In genomic region chr13:51261619-51262018, GRCm38 (mm10) we compare ENCODE assay signal across 10 mouse cellular contexts.
DNase-seq lines count a peak whose midpoint lies in the region; ATAC-seq lines count a peak whose summit lies in the region.
"Had no signal": no experiment of that assay in that cellular context is flagged by ENCODE, and none has a peak within 500 bp of the region (broad histone marks: within the 10 kb centered on the region; RNA-seq: fewer than 3 reads in every experiment).

No protein-coding gene starts in this region.

- ATAC-seq in cerebellum, adult (ENCODE audit: insufficient number of reproducible peaks, low FRiP score, low TSS enrichment): no peak
- ATAC-seq: Patski had no signal

- peak; percentile 23 for DNase-seq in embryo, embryonic 10 days (ENCODE audit: low spot score)
- DNase-seq in embryo, embryonic 9.5 days (ENCODE audit: extremely low spot score): no peak
- DNase-seq in kidney, postnatal 10 days: peak; percentile 14
- DNase-seq in kidney, adult 9 months: no peak
- peak; percentile 38 to 42 for DNase-seq in left cerebral cortex, adult 18-20 months (ENCODE audit: low spot score in 2 of 2)
- peak; percentile 56 to 61 for DNase-seq in right cerebral cortex, adult 2 months (ENCODE audit: low spot score in 2 of 2)
- no peak for DNase-seq in urinary bladder, adult 2 months (ENCODE audit: low spot score)
- DNase-seq: cerebellum, adult 11-12 months had no signal

Comparison
In these comparisons a context has a peak if more than half of its experiments do, and no peak if none do; other contexts are left out.
1. DNase-seq: peak in embryo, embryonic 10 days (single experiment), kidney, postnatal 10 days (single experiment), left cerebral cortex, adult 18-20 months (2 of 2) and right cerebral cortex, adult 2 months (2 of 2); none in embryo, embryonic 9.5 days (single experiment), kidney, adult 9 months (single experiment) and urinary bladder, adult 2 months (single experiment).